ENCODE assay signal across 8 mouse cellular contexts in genomic region chrX:61723029-61723980, GRCm38 (mm10). TPM values are rescaled to one million over a fixed set of nuclear protein-coding genes. Genes with fewer than 3 reads are reported as not detected.
DNase-seq lines count a peak whose midpoint lies in the region; ATAC-seq and TF ChIP-seq lines count a peak whose summit lies in the region.

No protein-coding gene starts in this region.

- TF ChIP-seq POLR2A in ES-Bruce4 (IDR thresholded peaks at IDR 0.05; ENCODE audit: insufficient read depth, low read length), result no peak

- WGBS in forebrain, embryonic 11.5 days, result 66% methylated on average over 9 of the region's 9 CpGs
- 23% methylated on average over 9 of the region's 9 CpGs for WGBS in liver, embryonic 13.5 days (ENCODE audit: insufficient replicate concordance)

- peak; percentile 4 for DNase-seq in embryo, embryonic 10 days (ENCODE audit: low spot score)
- DNase-seq in embryo, embryonic 10.5 days (ENCODE audit: low spot score), result no peak
- no peak for DNase-seq in forebrain, embryonic 11.5 days (ENCODE audit: low spot score)
- no peak for DNase-seq in liver, embryonic 13.5 days
- no peak for DNase-seq in thymus, postnatal 25 days
- no peak for DNase-seq in gastrocnemius, adult 18-20 months (ENCODE audit: low spot score)
- DNase-seq in lung, postnatal 36 days, result no peak

- 0 out of 2 replicates have a peak, but pooled peaks have one; percentile 11 for ATAC-seq in forebrain, embryonic 11.5 days (replicated peaks; ENCODE audit: low FRiP score)
- peak; percentile 20 for ATAC-seq in liver, embryonic 13.5 days (ENCODE audit: low read depth)

- TF ChIP-seq CTCF in ES-Bruce4 (IDR thresholded peaks at IDR 0.05; ENCODE audit: low read depth, low read length), result no peak

- H3K4me2 ChIP-seq in forebrain, embryonic 11.5 days (ENCODE audit: low read depth, low read length, severe bottlenecking), result no peak overlapping the region
- H3K4me2 ChIP-seq in liver, embryonic 13.5 days, result peak overlapping the region; percentile 30

- peak overlapping the region; percentile 84 for H3K27ac ChIP-seq in ES-Bruce4 (ENCODE audit: insufficient read depth, low read length)
- no peak overlapping the region for H3K27ac ChIP-seq in forebrain, embryonic 11.5 days (ENCODE audit: low read depth, low read length)
- H3K27ac ChIP-seq in liver, embryonic 13.5 days, result no peak overlapping the region

- no peaks in the 10 kb centered on the region for H3K36me3 ChIP-seq in ES-Bruce4 (ENCODE audit: control insufficient read depth, insufficient read depth, low read length, poor library complexity, severe bottlenecking)
- H3K36me3 ChIP-seq in forebrain, embryonic 11.5 days (ENCODE audit: control insufficient read depth, insufficient read depth, low read length), result no peaks in the 10 kb centered on the region
- H3K36me3 ChIP-seq in liver, embryonic 13.5 days, result no peaks in the 10 kb centered on the region

- H3K9ac ChIP-seq in ES-Bruce4 (ENCODE audit: low read depth, poor library complexity, severe bottlenecking), result peak overlapping the region; percentile 39; the same call in 1 of the 2 replicates
- H3K9ac ChIP-seq in forebrain, embryonic 11.5 days (ENCODE audit: low read length), result no peak overlapping the region
- H3K9ac ChIP-seq in liver, embryonic 13.5 days, result no peak overlapping the region

- no peaks in the 10 kb centered on the region for H3K9me3 ChIP-seq in ES-Bruce4 (replicated peaks; ENCODE audit: control insufficient read depth, insufficient read depth, low read length, poor library complexity, severe bottlenecking)
- no peaks in the 10 kb centered on the region for H3K9me3 ChIP-seq in forebrain, embryonic 11.5 days (ENCODE audit: control insufficient read depth, low read length)
- H3K9me3 ChIP-seq in liver, embryonic 13.5 days (replicated peaks), result no peaks in the 10 kb centered on the region

- H3K4me3 ChIP-seq in ES-Bruce4 (ENCODE audit: low read depth, low read length), result peak overlapping the region; percentile 24
- H3K4me3 ChIP-seq in forebrain, embryonic 11.5 days (ENCODE audit: low read depth, low read length), result no peak overlapping the region
- no peak overlapping the region for H3K4me3 ChIP-seq in liver, embryonic 13.5 days (replicated peaks)

- TF ChIP-seq EP300 in ES-Bruce4 (IDR thresholded peaks at IDR 0.05; ENCODE audit: insufficient read depth, low read depth, low read length), result no peak

- no peaks in the 10 kb centered on the region for H3K4me1 ChIP-seq in ES-Bruce4 (ENCODE audit: control insufficient read depth, insufficient read depth, low read length)
- no peaks in the 10 kb centered on the region for H3K4me1 ChIP-seq in forebrain, embryonic 11.5 days (replicated peaks; ENCODE audit: control insufficient read depth, insufficient read depth, low read length)
- no peaks in the 10 kb centered on the region for H3K4me1 ChIP-seq in liver, embryonic 13.5 days (replicated peaks)

- H3K27me3 ChIP-seq in ES-Bruce4 (ENCODE audit: control insufficient read depth, insufficient read depth, low read length, poor library complexity, severe bottlenecking), result no peaks in the 10 kb centered on the region
- no peaks in the 10 kb centered on the region for H3K27me3 ChIP-seq in forebrain, embryonic 11.5 days (ENCODE audit: control insufficient read depth, insufficient read depth, low read length)
- no peaks in the 10 kb centered on the region for H3K27me3 ChIP-seq in liver, embryonic 13.5 days

RNA-seq across cellular contexts. Expression of gene Ldoc1, which starts 14.0 kb away (rescaled TPM):
- 1.8 and 2.1 TPM in 2 replicates for polyA plus RNA-seq in ES-Bruce4 (2011; ENCODE audit: insufficient read depth, insufficient read length, low read depth, missing spikeins)
- polyA plus RNA-seq in forebrain, embryonic 11.5 days (2014; fragmentation: Nextera tagmentation; extraction: Ambion mirVana), result 0.92 and 0.97 TPM in 2 replicates
- 0.08 and 0.09 TPM in 2 replicates for polyA plus RNA-seq in liver, embryonic 13.5 days (2015; fragmentation: Nextera tagmentation; extraction: Ambion mirVana)
- total RNA-seq in gastrocnemius, adult 18-20 months (2021), result not detected
